Mouse (Mus musculus) neural tube, embryonic 15.5 days (tissue): ENCODE data around the gene Tmem120b. TPM values are rescaled to one million over a fixed set of nuclear protein-coding genes. Genes with fewer than 3 reads are reported as not detected.
A peak's percentile ranks its signal among the peaks of the same experiment; 100 is the strongest.

ENCODE experiments used
- ATAC-seq: fragments of 200-750 bp; cut with Nextera tagmentation; 2 replicates; pipeline ENCODE4 v1.8.0; 2017; ENCODE audit warnings: mild to moderate bottlenecking, moderate TSS enrichment, moderate library complexity; ENCODE audit not compliant: low FRiP score
- H3K27ac ChIP-seq: fragments of 300-500 bp; sonication (generic); replicated peaks from 2 replicates; pipeline ENCODE4 v1.5.1; 2015; ENCODE audit warnings: mild to moderate bottlenecking, inconsistent platforms
- H3K27me3 ChIP-seq: fragments of 300-500 bp; sonication (generic); replicated peaks from 2 replicates; pipeline ENCODE4 v1.6.1; 2015; ENCODE audit warnings: inconsistent platforms
- H3K36me3 ChIP-seq: fragments of 300-500 bp; sonication (generic); 2 replicates; pipeline ENCODE4 v1.6.1; 2015; ENCODE audit warnings: inconsistent platforms
- H3K4me1 ChIP-seq: fragments of 300-500 bp; sonication (generic); 2 replicates; pipeline ENCODE4 v1.6.1; 2015; ENCODE audit warnings: inconsistent platforms
- H3K4me2 ChIP-seq: fragments of 300-500 bp; sonication (generic); 2 replicates; pipeline ENCODE4 v1.6.1; 2015; ENCODE audit warnings: inconsistent platforms, mild to moderate bottlenecking, moderate library complexity
- H3K4me3 ChIP-seq: fragments of 300-500 bp; sonication (generic); replicated peaks from 2 replicates; pipeline ENCODE4 v1.5.1; 2015; ENCODE audit warnings: mild to moderate bottlenecking, inconsistent platforms
- H3K9ac ChIP-seq: fragments of 300-500 bp; sonication (generic); replicated peaks from 2 replicates; pipeline ENCODE4 v1.6.1; 2015; ENCODE audit warnings: mild to moderate bottlenecking, inconsistent platforms
- H3K9me3 ChIP-seq: fragments of 300-500 bp; sonication (generic); replicated peaks from 2 replicates; pipeline ENCODE4 v1.6.1; 2016; ENCODE audit warnings: inconsistent platforms
- WGBS: fragments of 180-500 bp; shearing (Covaris S2); methylation state at CpG from one replicate; pipeline ENCODE4 v1.1.7; 2015; ENCODE audit warnings: mixed read lengths; 5-methylcytosine and 5-hydroxymethylcytosine counted together
- polyA plus RNA-seq: library from polyadenylated mRNA; unstranded; fragments of >200 nt; fragmentation: Nextera tagmentation; extraction: Ambion mirVana; gene quantifications from 2 replicates; pipeline ENCODE4 v1.2.1, GENCODE M21; 2015

The Tmem120b gene
- polyA plus RNA-seq, 1 experiment from 2014 or later = 19.6 TPM

GRCm38 (mm10) chr5:123098487-123098886 is 30.3 kb downstream of the Tmem120b start:
- no peak overlapping the region for H3K27ac ChIP-seq
- peaks cover 10% of the 10 kb centered on the region for H3K4me1 ChIP-seq
- ATAC-seq = no peak
- H3K9me3 ChIP-seq = no peaks in the 10 kb centered on the region
- 77% methylated on average over 2 of the region's 2 CpGs for WGBS
- no peak overlapping the region for H3K9ac ChIP-seq
- H3K4me3 ChIP-seq = no peak overlapping the region
- peaks cover 9% of the 10 kb centered on the region for H3K36me3 ChIP-seq
- H3K27me3 ChIP-seq = no peaks in the 10 kb centered on the region
- no peak overlapping the region for H3K4me2 ChIP-seq

DNA sequence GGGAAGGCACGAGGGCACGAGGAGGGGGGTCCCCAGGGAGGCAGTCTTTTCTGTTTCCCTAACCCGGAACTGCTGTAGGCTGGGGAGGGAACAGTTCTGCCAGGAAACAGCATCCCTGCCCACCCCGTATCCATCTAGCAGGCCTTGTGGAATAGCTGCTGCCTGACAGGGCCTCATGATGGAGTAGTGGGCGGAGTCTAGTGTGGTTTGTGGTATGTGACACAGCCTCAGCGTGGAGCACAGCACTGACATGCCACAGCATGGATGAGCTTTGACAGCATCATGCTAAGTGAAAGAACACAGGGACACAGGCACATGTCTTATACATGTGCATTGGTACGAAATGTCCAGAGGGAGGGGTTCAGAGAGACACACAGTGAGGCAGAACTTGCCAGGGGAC is 34.2 kb downstream of the Tmem120b start:
- Histone ChIP-seq H3K4me1 (no peaks in the 10 kb centered on the region), H3K9ac (no peak overlapping the region), H3K27ac (no peak overlapping the region), H3K4me2 (no peak overlapping the region), H3K9me3 (no peaks in the 10 kb centered on the region), H3K36me3 (peaks cover 15% of the 10 kb centered on the region), H3K4me3 (no peak overlapping the region), H3K27me3 (no peaks in the 10 kb centered on the region)
- WGBS = 66% methylated on average over 7 of the region's 7 CpGs
- ATAC-seq = no peak

- Histone ChIP-seq H3K9ac (no peak overlapping the region), H3K4me1 (no peaks in the 10 kb centered on the region), H3K4me3 (no peak overlapping the region), H3K36me3 (peaks cover 15% of the 10 kb centered on the region), H3K4me2 (no peak overlapping the region), H3K27me3 (no peaks in the 10 kb centered on the region), H3K27ac (no peak overlapping the region), H3K9me3 (no peaks in the 10 kb centered on the region)
- 84% methylated on average over 8 of the region's 8 CpGs for WGBS
- ATAC-seq = no peak
These were observed 35.3 kb downstream of the Tmem120b start for GRCm38 (mm10) chr5:123103556-123103955.

GRCm38 (mm10) chr5:123104769-123105168 is 36.6 kb downstream of the Tmem120b start:
- ATAC-seq = no peak
- 82% methylated on average over 6 of the region's 6 CpGs for WGBS

DNA sequence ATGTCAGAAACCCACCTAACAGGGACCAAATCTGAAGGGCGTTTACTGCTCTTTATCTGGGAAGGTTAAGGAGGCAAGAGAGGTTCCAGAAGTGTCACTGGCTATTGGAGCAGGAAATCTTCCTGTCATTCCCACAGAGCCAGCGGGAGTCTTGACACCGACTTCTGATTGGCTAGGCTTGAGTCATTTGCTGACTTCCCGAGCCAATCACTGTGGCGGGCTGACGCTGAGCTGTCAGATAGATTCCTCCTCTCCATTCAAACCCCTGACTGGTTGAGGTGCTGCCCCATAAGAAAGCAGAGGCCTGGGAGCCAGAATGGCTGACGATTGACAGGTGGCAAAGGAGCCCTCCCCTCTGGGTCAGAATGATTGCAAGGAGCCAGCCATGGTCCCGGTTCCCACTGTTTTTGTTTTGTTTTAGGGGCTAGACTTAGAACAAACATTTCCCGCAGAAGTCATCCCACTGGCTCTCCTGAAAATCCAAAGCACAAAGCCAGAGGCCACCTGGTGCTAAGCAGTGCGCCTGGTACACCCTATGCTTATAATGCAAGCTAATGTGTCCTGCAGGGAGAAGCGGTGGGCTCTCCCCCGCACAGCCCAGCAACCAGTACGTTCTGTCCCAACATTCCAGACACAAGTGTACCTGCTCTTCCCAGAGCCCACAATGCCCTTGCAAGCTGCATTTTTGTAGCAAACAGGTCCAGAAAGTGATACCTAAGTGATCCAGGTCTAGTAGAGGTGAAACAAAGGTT is 41.4 kb downstream of the Tmem120b start:
- Histone ChIP-seq H3K9me3 (no peaks in the 10 kb centered on the region), H3K36me3 (peaks cover 1% of the 10 kb centered on the region; the same call in 1 of the 2 replicates), H3K9ac (no peak overlapping the region), H3K4me3 (0 out of 2 replicates have a peak overlapping the region, but pooled peaks have one; percentile 6), H3K27me3 (no peaks in the 10 kb centered on the region), H3K27ac (peak overlapping the region; percentile 75), H3K4me2 (peak overlapping the region; percentile 46), H3K4me1 (peaks cover 23% of the 10 kb centered on the region)
- 26% methylated on average over 13 of the region's 13 CpGs for WGBS
- ATAC-seq = peak; percentile 69; the same call in 1 of the 2 replicates

More at GRCm38 (mm10) chr5:123104769-123105168, 36.6 kb downstream of the Tmem120b start:
- Histone ChIP-seq H3K27ac (no peak overlapping the region), H3K27me3 (no peaks in the 10 kb centered on the region), H3K9ac (no peak overlapping the region), H3K9me3 (no peaks in the 10 kb centered on the region), H3K36me3 (peaks cover 8% of the 10 kb centered on the region), H3K4me1 (peaks cover 10% of the 10 kb centered on the region), H3K4me2 (no peak overlapping the region), H3K4me3 (no peak overlapping the region)

DNA sequence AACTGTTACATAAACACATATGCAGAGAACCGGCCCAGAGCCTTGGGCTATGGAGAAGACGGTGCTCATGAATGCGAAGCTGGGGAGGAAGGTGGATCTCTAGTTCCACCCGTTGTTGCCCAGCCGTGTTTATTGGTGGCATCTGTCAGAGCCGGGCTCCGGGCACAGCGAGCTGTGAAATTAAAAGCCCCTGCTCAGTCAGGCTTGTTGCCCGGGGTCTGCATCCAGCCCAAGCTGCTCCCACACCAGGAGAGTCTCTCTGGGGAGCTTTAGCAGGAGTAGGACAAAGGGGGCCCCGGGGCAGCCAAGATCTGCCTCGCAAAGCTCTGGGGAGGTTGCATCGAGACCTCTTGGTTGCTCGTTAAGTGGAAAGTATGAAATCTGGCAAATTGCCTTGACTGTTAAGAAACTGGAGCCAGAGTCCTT is 42.1 kb downstream of the Tmem120b start:
- H3K4me2 ChIP-seq = peak overlapping the region; percentile 46; the same call in 1 of the 2 replicates
- 22% methylated on average over 13 of the region's 13 CpGs for WGBS
- no peaks in the 10 kb centered on the region for H3K9me3 ChIP-seq
- peaks cover 23% of the 10 kb centered on the region for H3K4me1 ChIP-seq
- H3K4me3 ChIP-seq = no peak overlapping the region
- peak overlapping the region; percentile 75 for H3K27ac ChIP-seq
- H3K36me3 ChIP-seq = no peaks in the 10 kb centered on the region
- H3K27me3 ChIP-seq = no peaks in the 10 kb centered on the region
- H3K9ac ChIP-seq = 0 out of 2 replicates have a peak overlapping the region, but pooled peaks have one; percentile 18
- peak; percentile 26; the same call in 1 of the 2 replicates for ATAC-seq

DNA sequence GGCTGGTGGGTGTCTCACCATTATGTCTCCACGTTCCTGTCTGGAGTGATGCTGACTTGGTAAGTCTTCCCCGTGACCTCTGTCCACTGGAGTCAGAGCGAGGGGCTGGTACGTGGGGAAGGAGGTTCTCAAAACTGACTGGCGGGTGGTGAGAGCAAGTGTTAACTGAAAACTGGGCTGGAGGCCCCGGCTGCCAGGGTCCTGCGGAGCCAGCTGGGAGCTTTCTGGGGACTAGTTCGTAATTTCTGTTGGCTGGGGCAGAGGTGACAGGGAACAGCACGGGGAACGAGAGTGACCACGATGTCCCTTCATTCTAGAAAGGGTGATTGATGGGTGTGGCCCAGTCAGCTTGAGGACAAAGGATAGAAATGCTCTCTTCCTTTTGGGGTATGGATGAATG is 45.9 kb downstream of the Tmem120b start:
- Histone ChIP-seq H3K9me3 (no peaks in the 10 kb centered on the region), H3K27ac (no peak overlapping the region), H3K4me1 (peaks cover 19% of the 10 kb centered on the region), H3K4me3 (no peak overlapping the region), H3K4me2 (no peak overlapping the region), H3K9ac (no peak overlapping the region), H3K36me3 (no peaks in the 10 kb centered on the region; the same call in 1 of the 2 replicates), H3K27me3 (no peaks in the 10 kb centered on the region)
- ATAC-seq = no peak
- 34% methylated on average over 11 of the region's 11 CpGs for WGBS

DNA sequence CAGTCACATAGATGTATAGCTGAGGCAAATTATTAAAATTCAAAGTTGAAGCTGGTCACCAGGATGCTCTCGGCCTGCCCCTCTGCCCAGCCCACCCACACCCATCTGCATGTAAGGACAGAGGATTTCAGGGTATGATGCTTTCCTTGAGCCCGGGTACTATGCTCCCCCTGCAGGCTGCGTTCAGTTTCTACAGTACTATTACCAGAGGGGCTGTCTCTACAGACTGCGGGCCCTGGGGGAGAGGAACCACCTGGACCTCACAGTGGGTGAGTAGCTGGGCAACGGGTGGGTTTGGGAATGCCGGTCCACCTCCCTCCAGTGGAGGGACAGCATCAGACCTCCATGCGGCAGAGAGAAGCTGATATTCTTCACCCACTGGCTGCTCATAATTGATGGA is 46.7 kb downstream of the Tmem120b start:
- Histone ChIP-seq H3K27ac (no peak overlapping the region), H3K4me1 (peaks cover 11% of the 10 kb centered on the region), H3K9me3 (no peaks in the 10 kb centered on the region), H3K4me3 (no peak overlapping the region), H3K9ac (no peak overlapping the region), H3K4me2 (no peak overlapping the region), H3K36me3 (no peaks in the 10 kb centered on the region; the same call in 1 of the 2 replicates), H3K27me3 (no peaks in the 10 kb centered on the region)
- ATAC-seq = no peak
- WGBS = 30% methylated on average over 7 of the region's 7 CpGs

GRCm38 (mm10) chr5:123116080-123116479 is 47.9 kb downstream of the Tmem120b start:
- no peak for ATAC-seq
- H3K27ac ChIP-seq = no peak overlapping the region
- H3K4me3 ChIP-seq = no peak overlapping the region
- no peaks in the 10 kb centered on the region; the same call in 1 of the 2 replicates for H3K36me3 ChIP-seq
- no peaks in the 10 kb centered on the region for H3K27me3 ChIP-seq
- H3K9ac ChIP-seq = no peak overlapping the region
- no peak overlapping the region for H3K4me2 ChIP-seq
- H3K4me1 ChIP-seq = no peaks in the 10 kb centered on the region
- no peaks in the 10 kb centered on the region for H3K9me3 ChIP-seq
- 86% methylated on average over 8 of the region's 8 CpGs for WGBS

DNA sequence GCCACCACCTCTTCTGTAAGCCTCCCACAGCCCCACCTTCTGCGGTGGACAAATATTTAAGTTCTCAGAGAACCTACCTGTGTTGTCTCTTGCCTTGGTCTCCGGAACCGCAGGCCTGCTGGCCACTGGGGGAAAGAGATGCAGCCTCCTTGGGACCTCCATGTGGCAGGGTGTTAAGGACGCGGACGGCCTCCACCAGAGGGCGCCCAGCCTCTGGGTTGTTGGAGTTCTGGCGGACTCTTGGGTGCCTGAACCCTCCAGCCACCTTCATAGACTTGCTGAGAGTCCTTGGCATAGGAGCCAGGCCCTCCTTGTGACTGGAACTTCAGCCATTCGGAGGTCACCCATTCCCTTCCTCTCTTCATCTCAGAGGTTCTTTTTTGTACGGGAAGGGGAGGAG is 49.0 kb downstream of the Tmem120b start:
- H3K9ac ChIP-seq = no peak overlapping the region
- no peak overlapping the region for H3K4me3 ChIP-seq
- ATAC-seq = no peak
- no peak overlapping the region for H3K4me2 ChIP-seq
- H3K4me1 ChIP-seq = no peaks in the 10 kb centered on the region
- WGBS = 15% methylated on average over 10 of the region's 10 CpGs
- no peaks in the 10 kb centered on the region for H3K27me3 ChIP-seq
- H3K9me3 ChIP-seq = no peaks in the 10 kb centered on the region
- peaks cover 2% of the 10 kb centered on the region for H3K36me3 ChIP-seq
- no peak overlapping the region for H3K27ac ChIP-seq

- H3K9ac ChIP-seq = no peak overlapping the region
- H3K9me3 ChIP-seq = no peaks in the 10 kb centered on the region
- no peak overlapping the region for H3K4me3 ChIP-seq
- no peaks in the 10 kb centered on the region for H3K4me1 ChIP-seq
- no peak overlapping the region for H3K27ac ChIP-seq
- peaks cover 6% of the 10 kb centered on the region for H3K36me3 ChIP-seq
- no peaks in the 10 kb centered on the region for H3K27me3 ChIP-seq
- no peak for ATAC-seq
- 86% methylated on average over 8 of the region's 8 CpGs for WGBS
- H3K4me2 ChIP-seq = no peak overlapping the region
These were observed 49.6 kb downstream of the Tmem120b start for GRCm38 (mm10) chr5:123117773-123118172.

DNA sequence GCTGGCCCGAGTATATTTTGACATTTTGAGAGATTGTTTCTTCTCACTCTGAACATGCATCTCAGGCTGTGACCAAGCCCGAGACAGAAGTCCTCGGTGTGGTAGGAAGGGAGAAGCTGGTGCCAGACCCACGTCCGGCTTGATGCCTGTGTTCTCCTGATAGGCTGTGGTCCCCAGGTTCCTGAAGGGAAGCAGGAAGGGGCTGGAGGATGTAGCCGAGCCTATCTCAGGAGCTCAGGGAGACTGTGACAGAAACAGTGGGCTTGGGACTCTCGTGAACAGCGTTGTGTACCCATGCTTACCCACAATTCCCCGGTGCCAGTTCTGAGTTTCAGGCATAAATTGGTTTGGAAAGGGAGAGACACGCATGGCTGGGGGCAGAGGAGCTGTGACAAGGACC is 50.6 kb downstream of the Tmem120b start:
- Histone ChIP-seq H3K27ac (no peak overlapping the region), H3K4me1 (no peaks in the 10 kb centered on the region), H3K27me3 (no peaks in the 10 kb centered on the region), H3K4me3 (no peak overlapping the region), H3K9me3 (no peaks in the 10 kb centered on the region), H3K4me2 (no peak overlapping the region), H3K36me3 (peaks cover 8% of the 10 kb centered on the region), H3K9ac (no peak overlapping the region)
- WGBS = 78% methylated on average over 10 of the region's 10 CpGs
- no peak for ATAC-seq
